Mouse (Mus musculus) hindbrain, embryonic 11.5 days (tissue): ENCODE results near the gene Nebl. TPM values are rescaled to one million over a fixed set of nuclear protein-coding genes. Genes with fewer than 3 reads are reported as not detected.

Experiments used
- ATAC-seq: fragments of 200-750 bp; cut with Nextera tagmentation; 2 replicates; pipeline ENCODE4 v1.8.0; 2017; ENCODE audit warnings: mild to moderate bottlenecking, moderate TSS enrichment, moderate library complexity; ENCODE audit not compliant: low FRiP score
- DNase-seq: peaks from one replicate; pipeline ENCODE4 v3.0.0-alpha.2; 2015; ENCODE audit warnings: low spot score
- H3K27ac ChIP-seq: fragments of 300-500 bp; sonication (generic); 2 replicates; pipeline ENCODE4 v1.5.1; 2014; ENCODE audit warnings: mild to moderate bottlenecking, low read depth, low read length
- H3K27me3 ChIP-seq: fragments of 300-500 bp; sonication (generic); 2 replicates; pipeline ENCODE4 v1.6.1; 2014; ENCODE audit warnings: mild to moderate bottlenecking, low read length, moderate library complexity, mixed read lengths; ENCODE audit not compliant: control insufficient read depth, insufficient read depth
- H3K36me3 ChIP-seq: fragments of 300-500 bp; sonication (generic); 2 replicates; pipeline ENCODE4 v1.6.1; 2014; ENCODE audit warnings: mild to moderate bottlenecking, low read length, moderate library complexity, mixed read lengths; ENCODE audit not compliant: control insufficient read depth, insufficient read depth
- H3K4me1 ChIP-seq: fragments of 300-500 bp; sonication (generic); replicated peaks from 2 replicates; pipeline ENCODE4 v1.6.1; 2014; ENCODE audit warnings: low read length, mixed read lengths; ENCODE audit not compliant: control insufficient read depth, insufficient read depth
- H3K4me2 ChIP-seq: fragments of 300-500 bp; sonication (generic); replicated peaks from 2 replicates; pipeline ENCODE4 v1.6.1; 2014; ENCODE audit warnings: mild to moderate bottlenecking, low read depth, low read length
- H3K4me3 ChIP-seq: fragments of 300-500 bp; sonication (generic); 2 replicates; pipeline ENCODE4 v1.5.1; 2014; ENCODE audit warnings: low read depth, low read length
- H3K9ac ChIP-seq: fragments of 300-500 bp; sonication (generic); 2 replicates; pipeline ENCODE4 v1.6.1; 2014; ENCODE audit warnings: low read depth, low read length
- H3K9me3 ChIP-seq: fragments of 300-500 bp; sonication (generic); 2 replicates; pipeline ENCODE4 v1.6.1; 2016; ENCODE audit warnings: low read length; ENCODE audit not compliant: control insufficient read depth
- WGBS: fragments of 180-500 bp; shearing (Covaris S2); extraction: QIAGEN DNeasy Blood & Tissue Kit; methylation state at CpG from one replicate; pipeline ENCODE4 v1.1.7; 2014; 5-methylcytosine and 5-hydroxymethylcytosine counted together
- polyA plus RNA-seq: library from polyadenylated mRNA; unstranded; fragments of >200 nt; fragmentation: Nextera tagmentation; extraction: Ambion mirVana; gene quantifications from 2 replicates; pipeline ENCODE4 v1.2.1, GENCODE M21; 2014

The Nebl gene
- polyA plus RNA-seq, 1 experiment from 2014 or later, result 8.6 TPM

DNA sequence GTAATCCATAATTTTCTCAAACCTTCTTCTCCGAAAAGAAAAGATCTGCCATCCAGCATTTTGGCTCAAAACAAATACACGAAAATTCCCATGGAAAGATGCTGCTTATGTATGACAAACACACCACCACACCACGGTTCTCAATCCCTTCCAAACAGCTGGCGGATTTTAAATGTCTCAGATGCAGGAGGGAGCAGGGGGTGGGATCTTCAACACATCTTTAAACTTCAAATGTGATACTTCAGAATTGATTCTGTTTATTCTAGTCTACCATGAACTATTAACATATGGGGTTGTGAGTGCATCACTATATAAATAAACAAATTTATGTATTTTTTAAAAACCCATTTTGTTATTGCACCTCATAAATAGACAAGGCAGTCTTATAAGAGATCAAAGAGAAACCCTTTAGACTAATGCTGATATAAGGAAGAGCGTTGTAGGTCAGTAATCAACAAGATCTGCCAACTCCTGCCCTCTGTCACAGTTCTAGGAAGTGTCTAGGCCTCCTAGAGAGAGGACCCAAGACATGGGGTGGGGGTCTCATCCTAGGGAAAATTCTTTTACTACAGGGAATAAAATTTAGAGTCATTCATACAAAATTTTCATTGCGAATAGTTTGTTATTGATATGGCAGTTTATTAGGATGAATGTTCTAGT, 227.0 kb downstream of the Nebl start:
- no peak for DNase-seq
- H3K27me3 ChIP-seq, result no peaks in the 10 kb centered on the region
- H3K4me3 ChIP-seq, result no peak overlapping the region
- 91% methylated on average over 6 of the region's 6 CpGs for WGBS
- no peak overlapping the region for H3K27ac ChIP-seq
- no peaks in the 10 kb centered on the region for H3K36me3 ChIP-seq
- no peak overlapping the region for H3K9ac ChIP-seq
- no peak overlapping the region for H3K4me2 ChIP-seq
- H3K4me1 ChIP-seq, result no peaks in the 10 kb centered on the region
- H3K9me3 ChIP-seq, result no peaks in the 10 kb centered on the region
- ATAC-seq, result no peak

DNA sequence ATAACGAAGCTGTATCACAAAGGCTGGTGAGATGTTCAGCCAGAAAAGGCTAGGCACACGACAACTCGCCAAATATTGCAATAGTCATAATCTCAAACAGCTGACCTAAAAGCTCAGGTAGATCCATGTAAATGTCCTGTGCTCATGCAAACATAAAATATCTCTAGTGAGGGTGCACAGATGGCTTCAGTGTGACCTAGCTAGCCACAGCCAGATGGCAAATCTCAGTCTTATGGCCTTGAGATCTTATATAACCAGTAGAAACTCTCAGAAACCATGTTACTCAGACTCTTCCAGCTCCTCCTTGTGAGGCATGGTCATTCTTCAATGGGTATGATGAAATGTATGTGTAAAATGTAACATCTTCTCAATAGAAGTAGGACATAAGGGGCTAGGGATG, 230.2 kb downstream of the Nebl start:
- DNase-seq, result no peak
- ATAC-seq, result no peak
- H3K4me1 ChIP-seq, result no peaks in the 10 kb centered on the region
- no peaks in the 10 kb centered on the region for H3K36me3 ChIP-seq
- no peaks in the 10 kb centered on the region for H3K27me3 ChIP-seq
- no peak overlapping the region for H3K27ac ChIP-seq
- H3K4me2 ChIP-seq, result no peak overlapping the region
- H3K9ac ChIP-seq, result no peak overlapping the region
- 89% methylated on average over 3 of the region's 3 CpGs for WGBS
- no peaks in the 10 kb centered on the region for H3K9me3 ChIP-seq
- H3K4me3 ChIP-seq, result no peak overlapping the region

DNA sequence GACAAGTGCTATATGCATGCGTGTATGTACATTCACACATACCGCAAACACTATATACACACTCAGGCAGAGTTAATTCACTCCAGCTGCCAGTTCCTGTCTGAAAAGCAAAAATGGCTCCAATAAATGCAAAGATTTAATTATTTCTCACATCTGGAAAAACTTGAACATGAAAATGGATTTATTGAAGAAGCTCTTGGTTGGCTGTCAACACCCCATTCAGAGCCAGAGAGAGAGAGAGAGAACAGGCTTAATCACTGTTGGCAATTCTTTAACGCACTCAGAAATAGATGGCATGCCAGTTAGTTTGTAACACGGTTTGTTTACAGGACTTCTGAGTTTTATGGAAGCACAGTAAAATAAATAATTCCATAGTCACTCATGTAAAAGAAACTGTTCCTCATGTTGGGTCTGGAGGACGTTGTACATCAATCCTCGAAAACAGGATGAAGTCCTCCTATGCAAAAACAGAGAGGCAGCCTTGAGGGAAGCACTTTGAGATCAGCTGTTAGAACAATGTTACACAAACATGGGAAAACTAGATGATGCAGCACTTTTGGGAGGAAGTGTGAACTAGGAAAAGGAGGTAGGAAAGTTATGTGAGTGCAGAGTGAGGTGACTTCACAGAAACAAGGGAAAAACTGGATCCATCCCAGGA, 265.6 kb downstream of the Nebl start:
- Histone ChIP-seq H3K4me1 (no peaks in the 10 kb centered on the region), H3K27me3 (no peaks in the 10 kb centered on the region), H3K4me3 (no peak overlapping the region), H3K27ac (no peak overlapping the region), H3K4me2 (no peak overlapping the region), H3K36me3 (no peaks in the 10 kb centered on the region), H3K9me3 (no peaks in the 10 kb centered on the region), H3K9ac (no peak overlapping the region)
- no peak for DNase-seq
- no peak for ATAC-seq
- 88% methylated on average over 6 of the region's 6 CpGs for WGBS

DNA sequence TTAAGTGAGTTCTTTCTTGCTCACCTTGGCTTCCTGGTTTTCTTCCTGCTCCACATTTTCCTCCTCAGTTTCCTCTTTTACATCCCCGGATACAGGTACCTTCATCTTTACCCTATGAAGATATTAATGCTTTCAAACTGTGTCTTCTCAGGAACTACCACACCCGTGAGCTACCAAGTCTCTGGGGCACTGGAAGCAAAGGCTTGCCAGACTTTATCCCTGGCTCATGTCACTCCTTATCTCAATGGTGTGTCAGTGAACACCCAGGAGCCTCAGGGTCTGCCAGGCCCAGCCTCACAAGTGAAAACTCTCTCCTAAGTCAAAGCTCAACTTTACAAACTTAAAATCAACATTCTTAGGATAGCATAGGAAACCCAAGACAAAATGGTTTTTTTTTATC, 270.8 kb downstream of the Nebl start:
- H3K27me3 ChIP-seq, result no peaks in the 10 kb centered on the region
- no peaks in the 10 kb centered on the region for H3K4me1 ChIP-seq
- no peak overlapping the region for H3K4me2 ChIP-seq
- H3K36me3 ChIP-seq, result no peaks in the 10 kb centered on the region
- ATAC-seq, result no peak
- no peak overlapping the region for H3K9ac ChIP-seq
- H3K9me3 ChIP-seq, result no peaks in the 10 kb centered on the region
- H3K27ac ChIP-seq, result no peak overlapping the region
- WGBS, result 84% methylated on average over 2 of the region's 2 CpGs
- no peak for DNase-seq
- H3K4me3 ChIP-seq, result no peak overlapping the region

DNA sequence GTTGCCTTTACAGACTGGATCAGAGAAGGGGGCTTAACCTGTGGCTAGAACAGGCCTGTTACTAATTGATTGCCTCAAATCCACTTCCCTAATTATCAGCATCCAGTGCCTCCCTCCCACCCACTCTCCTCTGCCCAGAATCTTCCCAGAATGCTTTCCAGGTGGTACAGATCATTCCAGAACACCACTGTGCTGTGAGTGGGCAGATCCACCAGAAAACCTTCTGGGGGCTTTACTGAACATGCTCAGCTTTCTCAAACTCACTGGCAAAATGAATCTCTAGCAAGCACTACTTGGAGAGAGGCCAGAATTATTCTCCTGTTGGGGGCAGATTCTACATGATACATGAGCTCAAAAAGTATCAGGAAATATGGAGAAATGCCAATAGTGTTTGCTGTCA, 277.6 kb downstream of the Nebl start:
- ATAC-seq (no peak), DNase-seq (no peak)
- H3K36me3 ChIP-seq, result no peaks in the 10 kb centered on the region
- H3K9ac ChIP-seq, result no peak overlapping the region
- no peak overlapping the region for H3K4me2 ChIP-seq
- no peaks in the 10 kb centered on the region for H3K27me3 ChIP-seq
- no peak overlapping the region for H3K27ac ChIP-seq
- H3K4me3 ChIP-seq, result no peak overlapping the region
- no peaks in the 10 kb centered on the region for H3K4me1 ChIP-seq
- H3K9me3 ChIP-seq, result no peaks in the 10 kb centered on the region

DNA sequence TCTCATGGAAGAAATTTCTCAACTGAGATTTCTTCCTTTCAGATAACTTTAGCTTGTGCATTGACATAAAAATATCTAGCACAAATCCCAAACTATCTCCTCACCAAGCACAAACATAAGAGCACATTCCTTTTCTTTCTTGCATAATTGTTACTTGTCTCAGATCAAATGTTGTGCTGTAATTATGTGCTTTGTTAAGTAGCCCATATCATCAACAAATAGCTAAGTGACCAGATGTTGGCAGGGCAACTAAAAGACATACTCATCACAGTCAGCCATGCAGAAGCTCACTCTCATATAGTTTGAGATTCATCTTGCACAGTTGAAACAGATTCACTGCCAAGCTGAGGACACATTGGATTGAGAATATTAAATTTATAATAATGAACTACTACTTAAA, 282.9 kb downstream of the Nebl start:
- DNase-seq (no peak), ATAC-seq (no peak)
- Histone ChIP-seq H3K9me3 (no peaks in the 10 kb centered on the region), H3K36me3 (no peaks in the 10 kb centered on the region), H3K9ac (no peak overlapping the region), H3K27me3 (no peaks in the 10 kb centered on the region), H3K4me2 (no peak overlapping the region), H3K27ac (no peak overlapping the region), H3K4me3 (no peak overlapping the region), H3K4me1 (no peaks in the 10 kb centered on the region)

DNA sequence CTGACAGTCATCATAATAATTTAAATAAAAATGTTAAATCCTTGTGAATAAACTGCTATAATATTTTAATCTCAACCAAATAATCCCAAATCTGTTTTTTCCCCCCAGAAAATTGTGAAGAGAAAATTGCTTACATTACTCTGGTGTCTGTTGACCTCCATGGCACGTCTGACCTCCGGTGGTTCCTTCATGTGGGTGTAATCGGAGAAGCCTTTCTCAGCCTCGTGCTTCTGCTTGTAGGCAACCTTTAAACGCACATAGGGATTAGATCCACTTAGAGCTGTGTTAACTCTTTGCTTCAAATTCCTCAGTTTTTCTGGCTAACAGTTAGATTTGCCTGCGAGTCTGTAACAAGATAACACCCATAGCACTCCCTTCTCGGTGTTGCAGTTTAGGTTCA, 287.7 kb downstream of the Nebl start:
- no peaks in the 10 kb centered on the region for H3K4me1 ChIP-seq
- H3K4me3 ChIP-seq, result no peak overlapping the region
- no peak for ATAC-seq
- peaks cover 2% of the 10 kb centered on the region; the same call in 1 of the 2 replicates for H3K27me3 ChIP-seq
- H3K36me3 ChIP-seq, result no peaks in the 10 kb centered on the region
- no peak overlapping the region for H3K4me2 ChIP-seq
- H3K9me3 ChIP-seq, result no peaks in the 10 kb centered on the region
- WGBS, result 50% methylated on average over 7 of the region's 7 CpGs
- no peak overlapping the region for H3K27ac ChIP-seq
- no peak overlapping the region for H3K9ac ChIP-seq
- DNase-seq, result no peak

DNA sequence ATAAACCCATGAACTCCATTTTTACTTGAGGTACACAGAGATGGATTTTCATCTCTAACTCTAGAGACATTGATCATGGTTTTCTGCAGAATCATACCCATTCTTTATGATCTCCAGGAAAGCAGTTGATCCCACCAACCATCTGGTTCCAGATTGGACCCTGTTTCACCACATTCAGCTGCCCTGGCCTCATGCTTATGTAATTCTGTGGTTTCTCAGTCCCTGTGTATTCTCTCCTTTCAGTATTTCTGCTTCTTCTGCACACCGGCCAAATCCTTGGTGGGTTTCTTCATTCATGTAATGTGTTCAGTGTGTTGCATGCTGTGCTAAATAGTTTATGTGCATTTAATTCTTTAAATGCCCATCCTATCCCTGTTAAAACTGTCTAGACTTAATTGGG, 292.9 kb downstream of the Nebl start:
- H3K4me3 ChIP-seq, result no peak overlapping the region
- H3K4me1 ChIP-seq, result peaks cover 3% of the 10 kb centered on the region; the same call in 1 of the 2 replicates
- H3K4me2 ChIP-seq, result no peak overlapping the region
- no peaks in the 10 kb centered on the region for H3K9me3 ChIP-seq
- H3K27me3 ChIP-seq, result peaks cover 2% of the 10 kb centered on the region; the same call in 1 of the 2 replicates
- 87% methylated on average over 1 of the region's 1 CpGs for WGBS
- H3K27ac ChIP-seq, result no peak overlapping the region
- DNase-seq (no peak), ATAC-seq (no peak)
- no peaks in the 10 kb centered on the region for H3K36me3 ChIP-seq
- H3K9ac ChIP-seq, result no peak overlapping the region

DNA sequence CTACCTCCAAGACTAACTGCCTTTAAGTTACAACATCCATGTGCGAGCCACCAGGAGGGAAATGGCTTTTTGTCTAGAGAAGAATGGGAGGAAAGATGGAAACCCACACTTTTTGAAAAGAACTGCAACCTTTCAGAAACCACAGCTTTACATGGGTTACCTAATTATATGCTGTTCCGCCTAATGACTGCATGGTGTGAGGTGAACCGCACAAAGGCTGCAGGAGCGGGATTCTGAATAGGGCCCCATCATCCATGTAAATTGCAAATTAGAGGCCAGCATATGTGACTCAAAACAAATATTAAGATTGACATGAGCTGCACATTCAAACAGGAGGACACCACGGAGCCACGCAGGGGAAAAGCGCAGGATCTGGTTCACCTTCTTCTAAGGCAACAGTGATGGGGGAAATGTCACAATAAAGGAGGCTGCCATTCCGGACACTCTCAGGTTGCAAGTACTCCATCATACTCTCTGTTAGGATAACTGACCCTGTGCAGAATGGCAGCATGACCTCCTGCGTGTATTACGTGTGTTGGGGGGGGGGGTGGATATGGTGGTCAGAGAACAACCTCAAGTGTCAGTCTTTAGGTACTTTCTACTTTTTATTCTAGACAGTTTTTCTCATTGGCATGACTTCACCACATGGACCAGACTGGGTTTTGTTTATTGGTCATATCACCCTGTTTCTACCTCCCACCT, 294.4 kb downstream of the Nebl start:
- WGBS, result 47% methylated on average over 10 of the region's 10 CpGs
- DNase-seq (peak; percentile 29), ATAC-seq (peak; percentile 79)
- H3K9me3 ChIP-seq, result no peaks in the 10 kb centered on the region
- H3K4me3 ChIP-seq, result no peak overlapping the region
- H3K27ac ChIP-seq, result no peak overlapping the region
- H3K9ac ChIP-seq, result no peak overlapping the region
- no peak overlapping the region for H3K4me2 ChIP-seq
- H3K36me3 ChIP-seq, result no peaks in the 10 kb centered on the region
- H3K4me1 ChIP-seq, result peaks cover 3% of the 10 kb centered on the region; the same call in 1 of the 2 replicates
- H3K27me3 ChIP-seq, result peaks cover 2% of the 10 kb centered on the region; the same call in 1 of the 2 replicates
